Mouse (Mus musculus) common myeloid progenitor, adult 5-6 weeks (primary cell): ENCODE measurements around the gene Atr. TPM values are rescaled to one million over a fixed set of nuclear protein-coding genes. Genes with fewer than 3 reads are reported as not detected.
A peak's percentile ranks its signal among the peaks of the same experiment; 100 is the strongest.
"Not testable (repeated sequence)": the region's sequence is repeated elsewhere in the genome, so short reads cannot be mapped to it uniquely, and the experiment has no call there.

Source experiments
- ATAC-seq: replicated peaks from 2 replicates; pipeline ENCODE4 v1.8.0; 2016; ENCODE audit warnings: low read depth, mild to moderate bottlenecking, moderate TSS enrichment, inconsistent platforms; ENCODE audit not compliant: poor library complexity, severe bottlenecking
- total RNA-seq: library from RNA; stranded (forward); fragments of 200-1000, 187-1606 nt; gene quantifications from 2 replicates; pipeline ENCODE4 v1.2.3, GENCODE M21; 2017

Gene Atr
- total RNA-seq, 1 experiment from 2014 or later: 66.0 TPM

DNA sequence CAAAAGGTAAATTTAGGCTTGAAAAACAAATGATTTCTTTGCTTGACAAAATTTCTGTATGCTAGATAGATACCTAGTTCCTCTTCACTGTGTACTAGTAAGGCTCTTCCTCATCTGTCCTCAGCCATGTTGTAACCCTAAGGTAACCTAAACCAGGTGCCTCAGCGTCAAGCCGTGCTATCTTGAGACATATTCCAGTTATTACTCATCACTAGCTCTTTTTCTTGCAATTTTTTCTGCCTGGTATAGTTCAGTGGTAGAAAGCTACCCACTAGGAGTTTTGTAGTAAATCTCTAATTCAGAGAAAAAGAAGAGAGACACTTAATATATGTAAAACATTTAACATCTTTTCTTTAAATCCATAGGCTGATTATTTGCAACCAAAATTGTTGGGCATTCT, 25.4 kb downstream of the Atr start:
- ATAC-seq: no peak

DNA sequence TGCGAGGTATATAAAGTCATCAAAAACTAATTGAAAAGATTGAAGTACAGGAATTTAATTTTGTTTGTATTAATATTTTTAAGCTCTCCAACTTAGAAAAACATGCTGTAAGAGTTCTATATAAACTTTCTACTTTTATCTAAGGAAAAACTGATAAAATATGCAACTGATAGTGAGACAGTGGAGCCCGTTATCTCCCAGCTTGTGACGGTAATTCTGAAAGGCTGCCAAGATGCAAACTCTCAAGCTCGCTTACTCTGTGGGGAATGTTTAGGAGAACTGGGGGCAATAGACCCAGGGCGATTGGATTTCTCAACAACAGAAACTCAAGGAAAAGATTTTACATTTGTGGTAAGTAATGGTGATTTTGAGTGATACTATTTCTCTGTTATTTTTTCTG, 40.0 kb downstream of the Atr start:
- ATAC-seq: no peak

DNA sequence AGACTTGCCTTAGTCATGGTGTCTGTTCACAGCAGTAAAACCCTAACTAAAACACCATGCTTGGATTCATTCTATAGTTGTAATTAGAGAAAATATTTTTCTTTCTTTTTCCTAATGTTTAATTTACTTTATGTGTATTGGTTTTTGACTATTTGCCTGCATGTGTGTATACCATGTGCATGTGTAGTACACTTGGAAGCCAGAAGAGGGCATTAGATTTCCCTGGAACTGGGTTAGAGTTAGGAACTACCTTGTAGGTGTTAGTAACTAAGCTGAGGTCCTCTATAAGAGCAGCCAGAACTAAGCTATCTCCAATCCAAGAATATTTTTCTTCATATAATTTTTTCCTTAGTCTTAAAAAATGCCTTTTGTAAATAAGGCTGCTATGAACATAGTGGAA, 75.5 kb downstream of the Atr start:
- ATAC-seq: no peak

DNA sequence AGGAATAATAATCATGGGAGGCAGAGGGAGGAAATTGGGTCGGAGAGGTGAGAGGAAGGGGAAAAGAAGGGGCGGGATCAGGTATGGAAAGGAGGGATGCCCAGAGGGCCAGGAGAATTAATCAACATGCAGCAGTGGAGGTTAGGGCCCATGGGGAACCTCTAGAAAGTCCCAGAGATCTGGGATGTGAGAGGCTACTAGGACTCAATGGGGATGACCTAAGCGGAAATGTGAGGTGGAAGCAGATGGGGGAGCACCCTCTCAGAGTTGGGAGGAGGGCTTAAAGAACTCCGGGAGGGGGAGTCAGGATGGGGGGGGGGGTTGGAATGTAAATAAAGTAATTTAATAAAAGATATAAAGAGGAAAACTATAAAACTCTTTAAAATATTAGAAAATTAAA, 96.3 kb downstream of the Atr start:
- ATAC-seq: no peak

DNA sequence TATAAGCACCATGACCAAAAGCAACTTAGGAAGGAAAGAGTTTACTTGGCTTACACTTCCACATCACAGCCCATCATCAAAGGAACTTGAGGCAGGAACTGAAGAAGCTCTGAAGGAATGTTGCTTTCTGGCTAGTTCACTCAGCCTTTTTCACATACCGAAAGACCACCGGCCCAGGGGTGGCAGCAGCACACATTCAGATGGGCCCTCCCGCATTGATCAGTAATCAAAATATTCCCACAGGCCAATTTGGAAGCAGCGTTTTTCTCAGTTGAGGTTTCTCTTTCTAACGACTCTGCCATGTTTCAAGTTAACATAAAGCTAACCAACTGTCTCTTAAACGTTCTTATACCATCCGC, 96.8 kb downstream of the Atr start:
- peak; percentile 20; the same call in 1 of the 2 replicates for ATAC-seq

DNA sequence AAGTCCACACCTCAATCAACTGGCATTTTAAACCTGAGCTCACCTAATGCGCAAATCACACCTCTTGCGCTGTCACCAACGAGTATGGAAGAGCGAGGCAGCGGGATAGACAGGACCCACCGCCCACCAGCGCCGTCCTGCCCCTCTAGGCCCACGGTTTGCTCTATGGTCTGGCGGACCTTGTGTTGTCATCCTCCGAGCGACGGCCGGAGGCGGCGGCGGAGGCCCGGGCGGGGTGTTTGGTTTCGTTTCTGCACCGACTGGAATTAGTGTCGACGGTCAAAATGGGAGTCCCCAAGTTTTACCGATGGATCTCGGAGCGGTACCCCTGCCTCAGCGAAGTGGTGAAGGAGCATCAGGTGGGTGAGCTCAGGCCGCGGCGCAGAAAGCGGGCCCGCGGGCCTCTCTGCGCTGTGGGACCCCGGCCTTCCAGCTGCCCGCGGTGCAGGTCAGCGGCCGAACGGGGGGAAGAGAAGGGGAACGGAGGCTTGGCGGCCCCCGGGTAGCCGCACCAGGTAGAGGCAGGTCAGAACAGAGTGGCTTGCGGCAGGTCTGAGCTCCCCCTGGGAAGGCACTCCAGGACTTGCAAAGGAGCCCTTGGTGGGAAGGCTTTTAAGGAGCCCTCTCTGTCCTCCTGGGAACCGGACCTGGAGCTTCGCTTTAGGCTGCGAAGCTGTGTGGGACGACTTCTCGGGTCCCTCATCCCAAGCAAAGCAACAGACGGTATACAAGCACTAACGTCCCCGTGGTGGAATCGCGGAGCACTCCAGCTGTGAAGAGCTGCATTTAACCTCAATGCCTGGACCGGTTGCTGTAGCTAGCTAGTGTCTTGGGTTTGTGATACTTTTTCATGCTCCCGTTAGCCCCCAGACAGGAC, 97.4 kb downstream of the Atr start, which contains the start of gene Xrn1:
Xrn1 (plus strand) TSS at position 176 of the 877 bp plus-strand sequence.
- peak; percentile 99 for ATAC-seq

DNA sequence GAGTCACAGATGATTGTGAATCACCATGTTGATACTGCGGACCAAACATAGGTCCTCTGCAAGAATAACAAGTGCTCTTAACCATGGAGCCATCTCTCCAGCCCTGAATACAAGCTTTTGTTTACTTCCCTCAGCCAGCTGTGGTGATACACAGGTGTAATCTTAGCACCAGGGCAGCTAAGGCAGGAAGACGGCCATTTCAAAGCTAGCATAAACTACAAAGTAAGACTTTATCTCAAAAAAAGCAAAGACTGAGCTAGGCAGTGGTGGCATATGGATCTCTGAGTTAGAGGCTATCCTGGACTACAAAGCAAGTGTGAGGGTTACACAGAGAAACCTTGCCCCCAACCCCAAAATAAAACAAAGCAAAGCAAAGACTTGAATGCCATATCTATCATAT, 100.2 kb downstream of the Atr start:
- no peak for ATAC-seq

DNA sequence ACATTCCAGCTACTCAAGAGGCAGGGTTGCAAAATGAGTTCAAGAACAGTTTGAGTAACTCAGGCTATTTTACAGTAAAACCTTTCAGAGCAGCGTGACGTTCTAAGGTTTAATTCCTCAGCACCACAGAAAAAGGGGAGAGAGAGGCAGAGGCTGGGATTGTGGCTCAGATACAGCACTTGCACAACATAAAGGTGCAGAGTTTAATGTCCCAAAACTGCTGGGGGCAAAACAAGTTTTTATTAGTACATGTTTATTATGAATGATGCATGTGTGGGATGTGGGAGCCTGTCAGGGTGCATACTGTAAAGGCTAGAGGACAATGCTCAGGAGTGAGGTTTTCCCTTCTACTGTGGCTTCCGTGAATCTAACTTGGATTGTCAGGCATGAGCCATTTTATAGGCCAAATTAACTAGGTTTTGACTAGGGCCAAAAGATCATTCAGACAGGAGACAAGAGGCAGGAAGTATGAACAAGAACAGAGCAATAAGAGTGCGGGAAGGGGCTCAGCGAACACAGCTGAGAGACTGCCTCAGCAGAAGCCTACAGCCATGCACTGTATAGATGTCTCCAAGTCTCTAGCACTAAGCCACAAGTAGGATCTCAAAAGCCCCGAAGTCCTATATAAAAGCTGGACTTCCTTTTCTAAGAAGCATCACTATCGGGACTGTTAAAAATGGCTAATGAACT, 100.8 kb downstream of the Atr start:
- ATAC-seq: no peak

DNA sequence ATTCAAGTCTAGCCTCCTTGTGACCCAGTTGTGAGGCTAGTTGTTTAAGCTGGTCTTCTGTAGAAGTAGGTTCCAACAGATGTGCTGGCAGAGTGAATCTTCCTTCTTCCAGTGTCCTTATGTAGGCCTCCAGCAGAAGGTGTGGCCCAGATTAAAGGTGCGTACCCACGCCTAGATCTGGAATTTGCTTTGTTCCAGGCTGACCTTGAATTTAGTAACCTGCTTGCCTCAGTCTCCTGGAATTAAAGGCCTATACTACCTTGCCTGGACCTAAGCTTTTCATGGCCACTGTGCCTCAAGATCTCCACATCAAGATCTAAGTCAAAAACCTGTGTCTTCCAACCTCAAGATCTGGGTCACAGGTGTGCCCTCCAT, 101.3 kb downstream of the Atr start:
- ATAC-seq: not testable (repeated sequence)

DNA sequence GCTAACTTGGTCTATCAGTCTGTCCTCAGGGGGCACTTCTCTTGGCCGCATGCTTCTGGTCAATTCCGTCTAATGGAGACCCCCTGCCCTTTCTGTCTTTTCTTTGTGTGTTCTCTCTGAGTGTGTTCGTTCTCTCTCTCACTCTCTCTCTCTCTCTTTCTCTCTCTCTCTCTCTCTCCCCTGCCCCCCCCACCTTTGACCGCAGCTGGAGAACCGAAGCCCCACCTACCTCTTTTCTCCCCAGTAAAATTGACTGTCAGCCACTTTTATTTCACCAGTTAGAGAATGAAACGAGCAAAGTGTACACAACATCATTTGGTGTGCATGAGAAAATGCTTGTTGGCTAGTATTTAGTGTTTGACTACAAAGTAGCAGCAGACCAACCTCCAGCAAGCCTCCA, 101.8 kb downstream of the Atr start:
- no peak for ATAC-seq

DNA sequence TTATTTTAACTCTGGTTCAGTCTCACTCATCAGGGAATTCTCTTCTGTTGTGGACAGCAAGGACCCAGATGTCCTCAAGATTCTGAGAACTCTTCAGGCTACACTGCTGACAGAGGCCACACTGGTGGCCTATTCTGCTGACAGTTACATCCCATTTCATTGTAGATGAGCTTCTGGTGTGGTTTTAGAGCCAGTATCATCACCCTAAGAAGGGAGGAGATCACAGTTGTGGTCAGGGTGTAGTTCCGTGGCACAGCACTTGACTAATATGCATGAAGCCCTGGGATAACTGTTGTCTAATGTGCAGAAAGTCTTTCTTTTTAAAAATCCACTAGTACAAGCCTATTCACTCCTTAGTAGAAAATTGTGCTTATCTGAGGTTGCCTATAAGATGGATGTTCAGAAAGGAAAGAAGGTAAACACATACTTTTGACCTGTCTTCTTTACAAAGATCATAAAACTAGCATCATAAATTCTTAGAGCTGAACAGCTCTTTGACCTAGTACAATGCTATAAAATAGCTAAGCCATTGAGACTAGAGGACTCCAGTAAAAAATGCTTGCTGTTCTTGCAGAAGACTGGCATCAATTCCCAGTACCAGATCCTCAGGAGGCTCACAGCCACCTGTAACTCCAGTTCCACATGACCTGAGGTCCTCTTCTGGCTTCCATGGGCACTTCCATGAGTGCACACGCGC, 102.5 kb downstream of the Atr start:
- ATAC-seq: 0 out of 2 replicates have a peak, but pooled peaks have one; percentile 48

DNA sequence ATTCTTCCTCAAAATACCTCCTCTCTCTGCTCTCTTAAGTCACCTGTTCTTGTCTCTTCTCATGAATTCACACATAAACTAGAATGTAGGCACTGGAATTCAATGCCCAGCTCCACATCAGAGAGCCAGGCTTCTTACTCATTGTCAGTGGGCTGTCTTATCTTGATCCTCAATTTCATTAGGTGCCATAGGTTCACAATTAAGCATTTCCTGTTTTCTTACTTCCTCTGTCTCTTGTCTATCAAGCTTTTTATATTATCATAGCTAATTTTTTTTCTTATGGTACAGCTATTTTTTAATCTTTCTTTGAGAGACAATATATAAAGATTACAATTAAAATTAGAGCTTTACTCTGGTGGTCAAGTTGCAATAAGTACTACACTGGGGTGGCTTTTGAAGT, 103.7 kb downstream of the Atr start:
- 0 out of 2 replicates have a peak, but pooled peaks have one; percentile 45 for ATAC-seq

DNA sequence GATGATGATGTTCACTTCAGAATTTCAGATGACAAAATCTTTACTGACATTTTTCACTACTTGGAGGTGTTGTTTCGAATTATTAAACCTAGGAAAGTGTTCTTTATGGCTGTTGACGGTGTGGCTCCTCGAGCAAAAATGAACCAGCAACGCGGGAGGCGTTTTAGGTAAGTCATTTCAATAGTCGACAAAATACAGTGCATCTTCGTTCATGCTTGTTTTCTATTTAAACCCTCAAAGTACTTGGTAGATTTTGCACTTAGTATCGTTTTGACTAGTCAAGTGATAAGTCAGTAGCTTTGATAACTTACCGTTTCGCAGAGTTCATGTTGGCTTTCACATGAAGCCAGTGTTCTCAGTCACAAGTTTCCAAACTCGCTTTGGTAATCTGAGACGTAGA, 106.6 kb downstream of the Atr start:
- no peak for ATAC-seq

DNA sequence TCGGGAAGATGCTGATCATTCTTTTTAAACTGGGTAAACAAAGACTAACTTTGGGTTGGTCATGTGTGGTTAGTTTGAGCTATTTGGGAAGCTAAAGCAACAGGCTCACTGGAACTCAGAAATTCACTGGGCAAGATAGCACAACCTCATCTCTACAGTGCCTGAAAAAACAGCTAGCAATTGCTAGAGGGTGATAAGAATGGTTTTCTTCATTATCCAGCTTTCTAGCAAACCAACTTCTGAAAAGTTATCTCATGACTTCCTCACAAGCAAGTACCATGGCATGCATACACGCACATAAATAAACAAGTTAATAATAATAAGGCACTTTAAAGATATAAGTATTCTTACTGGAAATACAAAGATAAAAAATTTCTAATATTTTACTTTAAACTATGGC, 120.9 kb downstream of the Atr start:
- no peak for ATAC-seq

DNA sequence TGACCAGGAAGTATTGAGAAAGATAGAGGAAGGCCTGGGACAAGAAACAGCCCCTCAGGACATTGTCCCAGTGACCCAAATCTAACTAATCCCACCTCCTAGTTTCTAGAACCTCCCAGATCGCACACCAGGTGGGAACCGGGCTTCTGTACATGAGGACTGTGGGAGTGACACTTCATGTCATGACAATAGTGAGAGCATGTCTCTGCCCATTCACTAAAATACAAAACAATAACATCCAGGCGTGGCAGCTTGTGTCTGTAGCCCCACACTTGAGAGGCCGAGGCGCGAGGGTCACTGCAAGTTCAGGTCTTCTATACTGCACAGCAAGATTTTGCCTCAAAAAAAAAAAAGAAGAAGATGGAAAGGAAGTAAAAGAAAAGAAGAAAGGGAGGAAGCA, 122.5 kb downstream of the Atr start:
- no peak for ATAC-seq

DNA sequence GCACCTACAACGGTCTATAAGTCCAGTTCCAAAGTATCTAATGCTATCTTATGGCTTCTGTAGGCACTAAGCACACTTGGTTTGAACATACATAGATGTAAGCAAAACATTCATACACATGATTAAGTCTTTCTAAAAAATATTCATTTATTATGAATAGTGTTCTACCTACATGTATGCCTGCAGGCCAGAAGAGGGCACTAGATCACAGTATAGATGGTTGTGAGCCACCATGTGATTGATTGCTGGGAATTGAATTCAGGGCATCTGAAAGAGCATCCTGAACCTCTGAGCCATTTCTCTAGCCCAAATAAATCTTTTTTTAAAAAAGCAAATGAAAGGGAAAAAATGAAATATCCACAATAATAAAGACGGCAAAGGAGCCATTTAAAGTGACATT, 134.9 kb downstream of the Atr start:
- no peak for ATAC-seq

Other genes starting within 250 kb of the Atr start
- gene Pcolce2, start 220.0 kb upstream of the Atr start, total RNA-seq: not detected in 2 replicates
- gene Trpc1, start 107.2 kb upstream of the Atr start, total RNA-seq: not detected in 2 replicates
- gene Pls1, start 12.3 kb upstream of the Atr start, total RNA-seq: 0.18 and 1.4 TPM in 2 replicates
- gene Xrn1, start 97.2 kb downstream of the Atr start, total RNA-seq: 37.0 and 42.8 TPM in 2 replicates